Mouse (Mus musculus) bone marrow, adult 2 months (tissue): ENCODE measurements around the gene Cox4i2. TPM values are rescaled to one million over a fixed set of nuclear protein-coding genes. Genes with fewer than 3 reads are reported as not detected.

Experiments used
- H3K27ac ChIP-seq: fragments of 200-500 bp; 2 replicates; pipeline ENCODE4 v1.5.1; 2012; ENCODE audit warnings: low read depth, mild to moderate bottlenecking, control low read depth, inconsistent platforms, low read length; ENCODE audit not compliant: control insufficient read depth, poor library complexity, insufficient read depth
- H3K4me1 ChIP-seq: fragments of 200-500 bp; 2 replicates; pipeline ENCODE4 v1.6.1; 2011; ENCODE audit warnings: low read length; ENCODE audit not compliant: control insufficient read depth, insufficient read depth
- H3K4me3 ChIP-seq: fragments of 200-500 bp; replicated peaks from 2 replicates; pipeline ENCODE3; 2011; ENCODE audit warnings: mild to moderate bottlenecking, low read depth, low read length, control low read depth; ENCODE audit not compliant: control insufficient read depth
- CTCF ChIP-seq: fragments of 200-500 bp; IDR thresholded peaks from 2 replicates; pipeline ENCODE4 v1.5.1; 2011; ENCODE audit warnings: low read length, control low read depth; ENCODE audit not compliant: control insufficient read depth, insufficient read depth
- POLR2A ChIP-seq: fragments of 200-500 bp; IDR thresholded peaks from 2 replicates; pipeline ENCODE4 v1.6.1; 2011; ENCODE audit warnings: low read depth, mild to moderate bottlenecking, control low read depth, low read length, borderline replicate concordance; ENCODE audit not compliant: control insufficient read depth
- whole genome bisulfite sequencing: fragments of 180-500 bp; shearing (Covaris S2); methylation state at CpG from one replicate; pipeline ENCODE4 v1.1.7; 2018; 5-methylcytosine and 5-hydroxymethylcytosine counted together
- polyA plus RNA-seq: library from polyadenylated mRNA; stranded (reverse); fragments of >200 nt; gene quantifications from 2 replicates; pipeline ENCODE4 v1.2.4, GENCODE M21; 2011; ENCODE audit warnings: low replicate concordance; ENCODE audit not compliant: missing spikeins, insufficient read depth, insufficient read length

Cox4i2 gene
- polyA plus RNA-seq, 1 experiment = not detected

DNA sequence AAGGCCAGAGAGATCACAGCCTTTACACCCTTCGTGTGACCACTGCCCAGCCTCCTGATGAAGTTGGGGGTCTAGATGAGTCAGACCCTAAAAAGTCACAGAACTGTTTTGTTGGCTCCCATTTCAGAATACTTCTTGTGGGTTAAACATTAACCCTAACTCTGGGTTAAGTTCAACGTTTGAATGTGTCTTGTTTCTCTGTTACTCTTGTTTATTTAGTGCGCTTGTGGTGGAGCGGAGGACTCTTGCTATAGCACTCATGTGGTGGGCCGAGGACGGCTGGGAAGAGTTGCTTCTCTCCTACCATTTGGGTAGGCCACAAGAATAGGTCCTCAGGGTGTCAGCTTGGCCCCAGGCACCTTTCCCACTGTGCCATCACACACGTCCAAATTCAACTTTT, 25.4 kb upstream of the Cox4i2 start:
- TF ChIP-seq CTCF (no peak), POLR2A (no peak)
- WGBS = 74% methylated on average over 7 of the region's 7 CpGs
- Histone ChIP-seq H3K4me1 (no peaks in the 10 kb centered on the region; the same call in 1 of the 2 replicates), H3K4me3 (no peak overlapping the region), H3K27ac (no peak overlapping the region)

DNA sequence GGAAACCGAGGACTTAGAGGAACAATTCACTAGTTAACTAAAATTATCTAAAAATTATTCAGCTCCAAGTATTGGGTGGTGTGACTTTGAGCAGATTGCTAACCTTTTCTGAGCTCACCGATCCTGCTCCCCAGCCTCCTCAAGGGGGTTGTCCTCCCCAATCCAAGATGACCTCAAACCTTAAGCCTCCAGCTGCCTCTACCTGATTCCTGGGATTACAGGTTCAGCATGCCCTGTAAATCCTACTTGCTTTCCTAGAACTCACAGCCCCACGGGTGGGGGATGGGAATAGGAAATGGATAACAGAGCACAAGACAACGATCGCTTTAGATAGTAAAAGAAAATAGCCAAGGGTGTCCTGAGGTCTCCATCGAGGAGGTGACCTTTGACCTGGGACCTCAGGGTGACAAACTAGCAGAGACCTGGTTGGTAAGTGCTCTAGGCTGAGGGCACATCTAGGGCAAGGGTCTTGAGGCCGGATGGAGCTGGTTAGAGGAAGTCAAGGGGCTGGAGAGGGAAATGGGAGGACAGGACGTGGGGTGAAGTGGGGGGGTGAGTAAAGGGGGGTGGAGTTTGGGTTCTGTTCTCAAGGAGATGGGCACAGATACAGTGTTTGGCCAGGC, 24.8 kb upstream of the Cox4i2 start:
- no peak overlapping the region for H3K4me3 ChIP-seq
- TF ChIP-seq CTCF (no peak), POLR2A (no peak)
- WGBS = 43% methylated on average over 8 of the region's 8 CpGs
- no peaks in the 10 kb centered on the region; the same call in 1 of the 2 replicates for H3K4me1 ChIP-seq
- no peak overlapping the region for H3K27ac ChIP-seq

DNA sequence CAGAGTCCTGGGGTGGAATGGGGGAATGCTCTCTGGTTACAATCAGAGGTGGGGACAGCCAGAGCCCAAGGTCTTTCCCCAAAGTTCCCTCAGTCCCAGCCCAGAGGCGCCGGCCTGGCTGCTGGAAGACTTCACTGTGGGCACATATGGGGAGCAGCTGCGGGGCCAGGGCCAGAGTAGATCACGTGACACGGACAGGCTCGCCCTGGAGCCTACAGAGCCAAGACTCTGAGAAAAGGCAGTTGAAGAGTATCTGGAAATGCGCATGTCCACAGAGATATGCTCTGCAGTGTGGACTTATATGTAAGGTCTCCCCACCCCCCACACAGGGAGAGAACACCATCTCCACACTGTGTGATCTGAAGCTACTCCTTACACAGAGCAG, 24.3 kb upstream of the Cox4i2 start:
- H3K27ac ChIP-seq = no peak overlapping the region
- 68% methylated on average over 7 of the region's 7 CpGs for WGBS
- TF ChIP-seq POLR2A (no peak), CTCF (no peak)
- H3K4me1 ChIP-seq = no peaks in the 10 kb centered on the region; the same call in 1 of the 2 replicates
- H3K4me3 ChIP-seq = no peak overlapping the region

DNA sequence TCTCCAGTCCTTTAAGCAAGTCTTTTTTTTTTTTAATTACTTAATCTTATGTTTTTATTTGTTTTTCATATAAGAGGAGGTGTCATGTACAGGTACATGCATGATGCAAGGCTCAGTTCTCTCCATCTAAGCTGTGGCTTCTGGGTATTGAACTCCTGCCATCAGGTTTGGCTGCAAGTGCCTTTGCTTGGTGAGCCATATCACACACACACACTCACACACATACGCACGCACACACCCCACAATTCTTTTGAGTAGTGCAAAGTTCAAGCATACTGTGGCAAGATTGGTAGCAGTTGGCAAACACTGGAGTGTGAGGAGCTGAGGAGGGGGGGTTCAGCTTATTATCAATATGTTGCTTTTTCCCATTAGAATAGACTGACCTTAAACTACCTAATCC, 20.8 kb upstream of the Cox4i2 start:
- H3K27ac ChIP-seq = no peak overlapping the region
- no peak overlapping the region for H3K4me3 ChIP-seq
- TF ChIP-seq POLR2A (no peak), CTCF (no peak)
- WGBS = 88% methylated on average over 2 of the region's 2 CpGs
- no peaks in the 10 kb centered on the region; the same call in 1 of the 2 replicates for H3K4me1 ChIP-seq

DNA sequence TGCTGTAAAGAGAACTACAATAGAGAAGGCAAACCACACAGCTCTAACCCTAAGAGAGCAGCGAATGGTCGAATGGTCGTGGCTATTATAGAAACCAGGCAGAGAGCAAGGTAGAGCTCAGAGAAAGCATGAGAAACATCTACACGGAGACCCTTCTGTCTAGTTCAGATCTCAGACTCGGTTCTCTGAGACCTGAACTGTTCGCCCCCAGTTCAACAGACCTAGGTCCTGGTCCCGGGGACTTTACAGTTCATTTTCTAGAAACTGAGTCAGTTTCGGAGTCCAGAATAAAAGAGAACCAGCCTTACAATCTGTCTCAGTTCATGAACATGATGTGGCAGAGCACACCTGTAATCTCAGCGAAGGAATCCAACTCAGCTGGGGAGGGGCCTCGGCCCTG, 19.5 kb upstream of the Cox4i2 start:
- H3K4me1 ChIP-seq = no peaks in the 10 kb centered on the region; the same call in 1 of the 2 replicates

DNA sequence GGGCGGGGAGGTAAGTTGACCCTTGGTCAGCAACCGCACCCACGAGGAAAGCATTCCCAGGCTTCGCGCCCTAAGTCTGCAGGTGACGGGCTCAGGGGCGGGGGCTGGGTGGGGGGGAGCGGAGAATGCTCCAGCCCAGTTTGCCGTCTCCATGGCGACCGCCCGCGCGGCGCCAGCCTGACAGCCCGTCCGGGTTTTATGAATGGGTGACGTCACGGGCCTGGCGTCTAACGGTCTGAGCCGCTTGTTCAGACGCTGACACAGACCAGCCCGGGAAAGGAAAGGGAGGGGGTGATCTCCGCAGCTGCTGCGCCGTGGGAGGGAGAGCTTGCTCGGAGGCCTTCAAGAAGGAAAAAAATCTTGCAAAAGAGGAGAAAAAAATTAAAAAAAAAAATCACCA, 19.0 kb upstream of the Cox4i2 start:
- Histone ChIP-seq H3K4me3 (no peak overlapping the region), H3K27ac (no peak overlapping the region), H3K4me1 (no peaks in the 10 kb centered on the region; the same call in 1 of the 2 replicates)
- WGBS = under 1% methylated on average over 28 of the region's 28 CpGs
- TF ChIP-seq POLR2A (no peak), CTCF (no peak)

More for the DNA sequence above, 19.5 kb upstream of the Cox4i2 start:
- no peak for TF ChIP-seq POLR2A
- TF ChIP-seq CTCF = no peak
- 31% methylated on average over 10 of the region's 10 CpGs for WGBS
- Histone ChIP-seq H3K27ac (no peak overlapping the region), H3K4me3 (no peak overlapping the region)

DNA sequence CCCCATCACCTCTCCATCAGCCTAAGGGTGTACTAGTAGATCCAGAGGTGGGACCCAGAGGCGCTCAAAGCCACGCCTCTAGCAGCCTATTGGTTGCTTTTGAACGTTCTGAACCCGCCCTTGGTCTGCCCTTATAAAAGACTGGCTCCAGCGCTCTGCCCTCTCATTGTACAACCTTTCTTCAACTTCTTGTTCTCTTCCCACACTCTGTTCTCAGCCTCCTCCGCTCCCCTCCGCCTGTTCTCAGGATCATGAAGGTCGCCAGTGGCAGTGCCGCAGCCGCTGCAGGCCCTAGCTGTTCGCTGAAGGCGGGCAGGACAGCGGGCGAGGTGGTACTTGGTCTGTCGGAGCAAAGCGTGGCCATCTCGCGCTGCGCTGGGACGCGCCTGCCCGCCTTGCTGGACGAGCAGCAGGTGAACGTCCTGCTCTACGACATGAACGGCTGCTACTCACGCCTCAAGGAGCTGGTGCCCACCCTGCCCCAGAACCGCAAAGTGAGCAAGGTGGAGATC, 17.8 kb upstream of the Cox4i2 start, which contains the start of gene Id1:
Id1 (plus strand) TSS at position 162 of the 512 bp plus-strand sequence.
- TF ChIP-seq POLR2A (peak; percentile 71), CTCF (no peak)
- H3K4me3 ChIP-seq = peak within 1 kb of the TSS; percentile 80
- H3K4me1 ChIP-seq = no peaks in the 10 kb centered on the region; the same call in 1 of the 2 replicates
- WGBS = under 1% methylated on average over 28 of the region's 28 CpGs
- H3K27ac ChIP-seq = peak within 1 kb of the TSS; percentile 86

DNA sequence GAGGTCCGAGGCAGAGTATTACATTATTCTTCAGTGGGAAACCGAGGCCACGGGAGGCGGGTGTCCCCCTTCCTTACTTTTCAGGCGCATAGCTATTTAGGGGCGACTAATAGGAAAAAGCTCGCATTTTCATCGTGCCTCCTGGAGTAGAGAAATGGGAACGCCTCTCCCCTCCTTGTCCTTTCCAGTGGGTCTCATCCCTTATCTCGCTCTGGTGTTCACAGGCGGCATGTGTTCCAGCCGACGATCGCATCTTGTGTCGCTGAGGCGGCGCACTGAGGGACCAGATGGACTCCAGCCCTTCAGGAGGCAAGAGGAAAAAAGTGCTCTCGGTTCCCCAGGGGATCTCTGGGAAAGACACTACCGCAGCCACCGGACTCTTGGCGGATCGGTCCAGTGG, 17.2 kb upstream of the Cox4i2 start:
- Histone ChIP-seq H3K27ac (peak overlapping the region; percentile 86), H3K4me3 (peak overlapping the region; percentile 80), H3K4me1 (no peaks in the 10 kb centered on the region; the same call in 1 of the 2 replicates)
- no peak for TF ChIP-seq CTCF
- TF ChIP-seq POLR2A = no peak
- 1% methylated on average over 22 of the region's 22 CpGs for WGBS
